Comparison of ENCODE assay signal across 8 mouse cellular contexts in the genomic region with DNA sequence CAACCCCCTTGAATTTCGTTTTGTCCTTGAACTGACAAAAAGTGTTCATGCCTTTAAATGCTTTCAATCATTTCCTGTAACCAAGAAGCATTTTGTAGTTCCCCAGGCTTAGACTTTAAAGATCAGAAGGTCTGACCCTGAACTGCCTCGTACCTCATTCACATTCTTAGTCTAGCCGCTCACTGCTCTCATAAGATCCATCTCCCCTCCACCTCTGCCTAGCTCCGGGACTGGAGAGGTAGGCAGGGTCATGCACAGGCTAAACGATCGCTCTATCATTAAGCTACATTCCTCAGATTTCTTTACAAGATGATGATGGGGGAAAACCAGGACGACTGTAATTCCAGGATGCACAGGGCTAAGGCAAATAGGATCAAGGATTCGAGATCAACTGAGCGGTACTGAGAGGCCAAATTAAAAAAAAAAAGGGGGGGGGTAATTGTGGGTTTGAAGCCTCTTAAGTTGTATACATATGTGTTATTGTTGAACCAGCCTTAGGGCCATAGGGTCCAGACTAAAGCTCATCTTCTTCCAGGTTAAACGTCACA. TPM values are rescaled to one million over a fixed set of nuclear protein-coding genes. Genes with fewer than 3 reads are reported as not detected.
DNase-seq lines count a peak whose midpoint lies in the region; ATAC-seq lines count a peak whose summit lies in the region.

No protein-coding gene starts in this region.

- peaks cover 17% of the 10 kb centered on the region for H3K4me1 ChIP-seq in heart, embryonic 12.5 days (replicated peaks)
- peaks cover 7% of the 10 kb centered on the region for H3K4me1 ChIP-seq in liver, embryonic 11.5 days (replicated peaks; ENCODE audit: control insufficient read depth, insufficient read depth, low read length)
- peaks cover 16% of the 10 kb centered on the region for H3K4me1 ChIP-seq in stomach, embryonic 16.5 days (ENCODE audit: control insufficient read depth, insufficient read depth, low read length)

- peak overlapping the region; percentile 99 for H3K9ac ChIP-seq in heart, embryonic 12.5 days
- H3K9ac ChIP-seq in liver, embryonic 11.5 days (ENCODE audit: low read depth, low read length): peak overlapping the region; percentile 98
- H3K9ac ChIP-seq in stomach, embryonic 16.5 days (ENCODE audit: low read length): peak overlapping the region; percentile 98

- peak overlapping the region; percentile 87 for H3K4me2 ChIP-seq in heart, embryonic 12.5 days
- peak overlapping the region; percentile 91 for H3K4me2 ChIP-seq in liver, embryonic 11.5 days
- peak overlapping the region; percentile 56 for H3K4me2 ChIP-seq in stomach, embryonic 16.5 days (ENCODE audit: low read depth, low read length)

- H3K27me3 ChIP-seq in heart, embryonic 12.5 days (replicated peaks): no peaks in the 10 kb centered on the region
- H3K27me3 ChIP-seq in liver, embryonic 11.5 days (replicated peaks; ENCODE audit: control insufficient read depth, insufficient read depth, low read length): no peaks in the 10 kb centered on the region
- no peaks in the 10 kb centered on the region for H3K27me3 ChIP-seq in stomach, embryonic 16.5 days (ENCODE audit: control insufficient read depth, insufficient read depth, low read length)

- DNase-seq in retina, embryonic 14.5 days (ENCODE audit: low spot score): peak; percentile 41
- no peak for DNase-seq in retina, postnatal 1 day
- peak; percentile 36 for DNase-seq in cerebellum, adult 9-11 months
- no peak for DNase-seq in liver, embryonic 11.5 days (ENCODE audit: low spot score)
- no peak for DNase-seq in urinary bladder, postnatal 14 days (ENCODE audit: low spot score)
- no peak for DNase-seq in layer of hippocampus, adult 8-10 months (ENCODE audit: low spot score in 2 of 2)

- H3K4me3 ChIP-seq in heart, embryonic 12.5 days: peak overlapping the region; percentile 93
- H3K4me3 ChIP-seq in liver, embryonic 11.5 days (ENCODE audit: low read depth, low read length): peak overlapping the region; percentile 90
- peak overlapping the region; percentile 94 for H3K4me3 ChIP-seq in stomach, embryonic 16.5 days (replicated peaks; ENCODE audit: low read length)

- no peak for ATAC-seq in heart, embryonic 12.5 days (ENCODE audit: insufficient number of reproducible peaks, low FRiP score)
- ATAC-seq in liver, embryonic 11.5 days (replicated peaks; ENCODE audit: low FRiP score): 0 out of 2 replicates have a peak, but pooled peaks have one; percentile 2
- no peak; the same call in 1 of the 2 replicates for ATAC-seq in stomach, embryonic 16.5 days (ENCODE audit: insufficient read depth, low FRiP score)

- 13% methylated on average over 10 of the region's 10 CpGs for WGBS in heart, embryonic 12.5 days
- WGBS in liver, embryonic 11.5 days: 25% methylated on average over 10 of the region's 10 CpGs
- WGBS in stomach, embryonic 16.5 days: 6% methylated on average over 10 of the region's 10 CpGs

- H3K9me3 ChIP-seq in heart, embryonic 12.5 days (replicated peaks): no peaks in the 10 kb centered on the region
- no peaks in the 10 kb centered on the region for H3K9me3 ChIP-seq in liver, embryonic 11.5 days (ENCODE audit: control insufficient read depth, low read length)
- no peaks in the 10 kb centered on the region for H3K9me3 ChIP-seq in stomach, embryonic 16.5 days (replicated peaks; ENCODE audit: control insufficient read depth, low read length)

- peak overlapping the region; percentile 97 for H3K27ac ChIP-seq in heart, embryonic 12.5 days (ENCODE audit: poor library complexity, severe bottlenecking)
- peak overlapping the region; percentile 97 for H3K27ac ChIP-seq in liver, embryonic 11.5 days (ENCODE audit: low read depth, low read length)
- H3K27ac ChIP-seq in stomach, embryonic 16.5 days (ENCODE audit: low read length): peak overlapping the region; percentile 94

- peaks cover 21% of the 10 kb centered on the region for H3K36me3 ChIP-seq in heart, embryonic 12.5 days
- peaks cover 13% of the 10 kb centered on the region for H3K36me3 ChIP-seq in liver, embryonic 11.5 days (ENCODE audit: control insufficient read depth, insufficient read depth, low read length)
- H3K36me3 ChIP-seq in stomach, embryonic 16.5 days (ENCODE audit: control insufficient read depth, insufficient read depth, low read length): peaks cover 7% of the 10 kb centered on the region

RNA-seq across cellular contexts. Expression of gene Fus, which starts 0.8 kb away (rescaled TPM):
- 331 and 335 TPM in 2 replicates for polyA plus RNA-seq in heart, embryonic 12.5 days (2016; fragmentation: Nextera tagmentation; extraction: Ambion mirVana)
- polyA plus RNA-seq in liver, embryonic 11.5 days (2014; fragmentation: Nextera tagmentation; extraction: Ambion mirVana): 28.1 and 34.4 TPM in 2 replicates
- 204 and 234 TPM in 2 replicates for polyA plus RNA-seq in stomach, embryonic 16.5 days (2015; fragmentation: Nextera tagmentation; extraction: Ambion mirVana)
- 100 to 1,000 TPM; 328 to 387 (median 356) TPM for total RNA-seq in layer of hippocampus, adult 8-10 months (2022)

RNA-seq across cellular contexts. Expression of gene Prss36, which starts 19.9 kb away (rescaled TPM):
- polyA plus RNA-seq in heart, embryonic 12.5 days (2016; fragmentation: Nextera tagmentation; extraction: Ambion mirVana): 8.3 and 10.0 TPM in 2 replicates
- polyA plus RNA-seq in liver, embryonic 11.5 days (2014; fragmentation: Nextera tagmentation; extraction: Ambion mirVana): 7.9 and 9.4 TPM in 2 replicates
- polyA plus RNA-seq in stomach, embryonic 16.5 days (2015; fragmentation: Nextera tagmentation; extraction: Ambion mirVana): 10.7 and 11.7 TPM in 2 replicates
- total RNA-seq in layer of hippocampus, adult 8-10 months (2022): 10 to 100 TPM in 1 of 4 experiments, 1 to 10 TPM in 3; 8.0 to 12.7 (median 9.1) TPM

RNA-seq across cellular contexts. Expression of gene Pycard, which starts 27.2 kb away (rescaled TPM):
- polyA plus RNA-seq in heart, embryonic 12.5 days (2016; fragmentation: Nextera tagmentation; extraction: Ambion mirVana): 28.3 and 31.1 TPM in 2 replicates
- 46.3 and 51.1 TPM in 2 replicates for polyA plus RNA-seq in liver, embryonic 11.5 days (2014; fragmentation: Nextera tagmentation; extraction: Ambion mirVana)
- 179 and 188 TPM in 2 replicates for polyA plus RNA-seq in stomach, embryonic 16.5 days (2015; fragmentation: Nextera tagmentation; extraction: Ambion mirVana)
- 10 to 100 TPM in 2 of 4 experiments, 1 to 10 TPM in 2; 2.6 to 14.8 (median 7.2) TPM for total RNA-seq in layer of hippocampus, adult 8-10 months (2022)

RNA-seq across cellular contexts. Expression of gene Prss8, which starts 36.5 kb away (rescaled TPM):
- 0.59 and 0.96 TPM in 2 replicates for polyA plus RNA-seq in heart, embryonic 12.5 days (2016; fragmentation: Nextera tagmentation; extraction: Ambion mirVana)
- 3.4 and 6.3 TPM in 2 replicates for polyA plus RNA-seq in liver, embryonic 11.5 days (2014; fragmentation: Nextera tagmentation; extraction: Ambion mirVana)
- 63.8 and 78.8 TPM in 2 replicates for polyA plus RNA-seq in stomach, embryonic 16.5 days (2015; fragmentation: Nextera tagmentation; extraction: Ambion mirVana)
- under 1 TPM; 0.18 to 0.98 (median 0.46) TPM for total RNA-seq in layer of hippocampus, adult 8-10 months (2022)

RNA-seq across cellular contexts. Expression of gene Trim72, which starts 37.3 kb away (rescaled TPM):
- 0.86 and 1.2 TPM in 2 replicates for polyA plus RNA-seq in heart, embryonic 12.5 days (2016; fragmentation: Nextera tagmentation; extraction: Ambion mirVana)
- not detected in 2 replicates for polyA plus RNA-seq in liver, embryonic 11.5 days (2014; fragmentation: Nextera tagmentation; extraction: Ambion mirVana)
- polyA plus RNA-seq in stomach, embryonic 16.5 days (2015; fragmentation: Nextera tagmentation; extraction: Ambion mirVana): 0.39 and 1.9 TPM in 2 replicates
- total RNA-seq in layer of hippocampus, adult 8-10 months (2022): 1 to 10 TPM in 2 of 4 experiments, under 1 TPM in 2; 0.47 to 1.1 (median 0.95) TPM

Comparison
In these comparisons a context has a peak if more than half of its experiments do, and no peak if none do; other contexts are left out.
1. DNase-seq: peak in retina, embryonic 14.5 days (single experiment) and cerebellum, adult 9-11 months (single experiment); none in retina, postnatal 1 day (single experiment), liver, embryonic 11.5 days (single experiment), urinary bladder, postnatal 14 days (single experiment) and layer of hippocampus, adult 8-10 months (0 of 2).
2. Peak in every context shown above with its lines, with median percentiles within 50 percentile points of each other: H3K27ac ChIP-seq, H3K4me2 ChIP-seq, H3K4me3 ChIP-seq and H3K9ac ChIP-seq.